Mouse (Mus musculus) liver, embryonic 14.5 days (tissue): ENCODE measurements around the gene Tnfsf14. TPM values are rescaled to one million over a fixed set of nuclear protein-coding genes. Genes with fewer than 3 reads are reported as not detected.

Experiments
- ATAC-seq: fragments of 200-750 bp; cut with Nextera tagmentation; 2 replicates; pipeline ENCODE4 v1.8.0; 2017; ENCODE audit warnings: moderate number of reproducible peaks, mild to moderate bottlenecking, moderate library complexity; ENCODE audit not compliant: insufficient read depth
- DNase-seq, 3 experiments: peaks; one replicate each; pipeline ENCODE4 v3.0.0-alpha.2; 2012 to 2013; ENCODE audit warnings: low read depth in 3 of 3, low spot score in 3 of 3
- H3K27ac ChIP-seq: fragments of 300-500 bp; sonication (generic); 2 replicates; pipeline ENCODE4 v1.5.1; 2014; ENCODE audit warnings: moderate library complexity, mild to moderate bottlenecking, control low read depth, inconsistent platforms
- H3K27me3 ChIP-seq: fragments of 300-500 bp; sonication (generic); 2 replicates; pipeline ENCODE4 v1.6.1; 2014; ENCODE audit warnings: mild to moderate bottlenecking, low read length, moderate library complexity; ENCODE audit not compliant: control insufficient read depth, insufficient read depth
- H3K36me3 ChIP-seq: fragments of 300-500 bp; sonication (generic); replicated peaks from 2 replicates; pipeline ENCODE4 v1.6.1; 2014; ENCODE audit warnings: low read depth; ENCODE audit not compliant: control insufficient read depth, insufficient read depth
- H3K4me1 ChIP-seq, 2 experiments: fragments of 200-500 bp in 1 of 2; fragments of 300-500 bp in 1 of 2; sonication (generic) in 1 of 2; replicated peaks; 2 replicates each; pipeline ENCODE4 v1.6.1; 2012 to 2014; ENCODE audit warnings: antibody characterized with exemption in 1 of 2, inconsistent platforms in 1 of 2, low read length in 1 of 2; ENCODE audit not compliant: control insufficient read depth in 2 of 2, insufficient read depth in 2 of 2
- H3K4me2 ChIP-seq: fragments of 300-500 bp; sonication (generic); 2 replicates; pipeline ENCODE4 v1.6.1; 2014; ENCODE audit warnings: low read depth, mild to moderate bottlenecking, control low read depth, moderate library complexity
- H3K4me3 ChIP-seq, 2 experiments: fragments of 200-500 bp in 1 of 2; fragments of 300-500 bp in 1 of 2; sonication (generic) in 1 of 2; 2 replicates each; pipeline ENCODE4 v1.5.1; 2012 to 2014; ENCODE audit warnings: low read depth in 2 of 2, low read length in 2 of 2, mild to moderate bottlenecking in 2 of 2, control low read depth in 1 of 2, inconsistent platforms in 1 of 2, moderate library complexity in 1 of 2; ENCODE audit not compliant: insufficient read depth in 1 of 2
- H3K9ac ChIP-seq: fragments of 300-500 bp; sonication (generic); replicated peaks from 2 replicates; pipeline ENCODE4 v1.6.1; 2014; ENCODE audit warnings: mild to moderate bottlenecking, control low read depth, moderate library complexity
- H3K9me3 ChIP-seq: fragments of 300-500 bp; sonication (generic); 2 replicates; pipeline ENCODE4 v1.6.1; 2016; ENCODE audit warnings: low read length, mixed read lengths; ENCODE audit not compliant: control insufficient read depth
- CTCF ChIP-seq: IDR thresholded peaks from 2 replicates; pipeline ENCODE4 v1.5.1; 2016; ENCODE audit warnings: antibody characterized with exemption, low read depth, control low read depth
- EP300 ChIP-seq: IDR thresholded peaks from 2 replicates; pipeline ENCODE4 v1.6.1; 2016; ENCODE audit warnings: antibody characterized with exemption, low read depth
- WGBS: fragments of 180-500 bp; shearing (Covaris S2); extraction: QIAGEN DNeasy Blood & Tissue Kit; methylation state at CpG from one replicate; pipeline ENCODE4 v1.1.7; 2014; ENCODE audit not compliant: insufficient replicate concordance; 5-methylcytosine and 5-hydroxymethylcytosine counted together
- polyA plus RNA-seq, 2 experiments: library from polyadenylated mRNA; depleted of rRNA in 1 of 2; stranded (reverse) in 1 of 2; unstranded in 1 of 2; fragments of >200 nt; fragmentation: Nextera tagmentation in 1 of 2; extraction: Ambion mirVana in 1 of 2; gene quantifications; 2 replicates each; pipeline versions ENCODE4 v1.2.1 to v1.2.3; 2012 to 2014

The Tnfsf14 gene
- polyA plus RNA-seq, 2 experiments = 0.51 to 1.9 TPM

- WGBS = 21% methylated on average over 12 of the region's 12 CpGs
- Histone ChIP-seq H3K4me2 (no peak overlapping the region), H3K27ac (no peak overlapping the region)
These were observed 5.3 kb downstream of the Tnfsf14 start for GRCm38 (mm10) chr17:57188510-57189192.

GRCm38 (mm10) chr17:57185641-57186040 is 8.3 kb downstream of the Tnfsf14 start:
- Histone ChIP-seq H3K36me3 (no peaks in the 10 kb centered on the region), H3K9ac (no peak overlapping the region), H3K4me2 (no peak overlapping the region), H3K9me3 (no peaks in the 10 kb centered on the region), H3K27ac (no peak overlapping the region), H3K4me3 (no peak overlapping the region), H3K27me3 (no peaks in the 10 kb centered on the region), H3K4me1 (peaks cover 0 to 3% of the 10 kb centered on the region in 2 experiments; a peak in 2 of 4 replicates)
- ATAC-seq (no peak), DNase-seq (no peak)
- WGBS = 22% methylated on average over 2 of the region's 2 CpGs
- TF ChIP-seq EP300 = no peak
- TF ChIP-seq CTCF = no peak

More at GRCm38 (mm10) chr17:57188510-57189192, 5.3 kb downstream of the Tnfsf14 start:
- Histone ChIP-seq H3K27me3 (no peaks in the 10 kb centered on the region), H3K36me3 (no peaks in the 10 kb centered on the region), H3K9me3 (no peaks in the 10 kb centered on the region), H3K9ac (no peak overlapping the region), H3K4me3 (no peak overlapping the region), H3K4me1 (peaks cover 0 to 3% of the 10 kb centered on the region in 2 experiments; a peak in 2 of 4 replicates)
- no peak for ATAC-seq
- no peak for TF ChIP-seq CTCF
- no peak for TF ChIP-seq EP300
- DNase-seq = no peak

- DNase-seq (no peak), ATAC-seq (no peak)
- Histone ChIP-seq H3K4me3 (no peak overlapping the region), H3K36me3 (no peaks in the 10 kb centered on the region), H3K9ac (no peak overlapping the region), H3K4me1 (no peaks in the 10 kb centered on the region; a peak in 1 of 4 replicates), H3K4me2 (no peak overlapping the region), H3K9me3 (no peaks in the 10 kb centered on the region), H3K27ac (no peak overlapping the region), H3K27me3 (no peaks in the 10 kb centered on the region)
- TF ChIP-seq EP300 = no peak
- TF ChIP-seq CTCF = no peak
- 19% methylated on average over 3 of the region's 3 CpGs for WGBS
These were observed 11.1 kb downstream of the Tnfsf14 start for GRCm38 (mm10) chr17:57182871-57183270.

- Histone ChIP-seq H3K9me3 (no peaks in the 10 kb centered on the region), H3K27ac (no peak overlapping the region), H3K4me1 (no peaks in the 10 kb centered on the region), H3K4me2 (no peak overlapping the region), H3K36me3 (no peaks in the 10 kb centered on the region), H3K4me3 (no peak overlapping the region), H3K9ac (no peak overlapping the region), H3K27me3 (no peaks in the 10 kb centered on the region)
- TF ChIP-seq CTCF (peak; percentile 69), EP300 (no peak)
- WGBS = 23% methylated on average over 8 of the region's 8 CpGs
- ATAC-seq (no peak), DNase-seq (no peak)
These were observed 13.6 kb downstream of the Tnfsf14 start for GRCm38 (mm10) chr17:57180363-57180762.

- Histone ChIP-seq H3K27me3 (no peaks in the 10 kb centered on the region), H3K36me3 (no peaks in the 10 kb centered on the region), H3K4me2 (no peak overlapping the region), H3K27ac (no peak overlapping the region), H3K9me3 (no peaks in the 10 kb centered on the region), H3K4me3 (no peak overlapping the region), H3K9ac (no peak overlapping the region), H3K4me1 (peaks cover 0 to 5% of the 10 kb centered on the region in 2 experiments; a peak in 2 of 4 replicates)
- ATAC-seq = no peak
- 40% methylated on average over 4 of the region's 4 CpGs for WGBS
- TF ChIP-seq CTCF (no peak), EP300 (no peak)
- no peak for DNase-seq
These were observed 20.6 kb downstream of the Tnfsf14 start for GRCm38 (mm10) chr17:57173351-57173750.
